Mouse (Mus musculus) T-cell, adult 2 months (primary cell): ENCODE measurements around the gene Rrp12.
A peak's percentile ranks its signal among the peaks of the same experiment; 100 is the strongest.
"Not testable (repeated sequence)": the region's sequence is repeated elsewhere in the genome, so short reads cannot be mapped to it uniquely, and the experiment has no call there.

Source experiments
- DNase-seq: peaks from one replicate; pipeline ENCODE4 v3.0.0; 2022; ENCODE audit warnings: low spot score

Gene Rrp12

GRCm38 (mm10) chr19:41906311-41907078, 10.5 kb upstream of the Rrp12 start:
- DNase-seq: no peak

- DNase-seq: no peak
Measured at GRCm38 (mm10) chr19:41905246-41905645, 9.3 kb upstream of the Rrp12 start.

- no peak for DNase-seq
Measured at GRCm38 (mm10) chr19:41902848-41903593, 7.0 kb upstream of the Rrp12 start.

GRCm38 (mm10) chr19:41901696-41902095, 5.7 kb upstream of the Rrp12 start:
- peak; percentile 36 for DNase-seq

GRCm38 (mm10) chr19:41900495-41901090, 4.6 kb upstream of the Rrp12 start:
- DNase-seq: peak; percentile 28

GRCm38 (mm10) chr19:41898860-41899259, 2.9 kb upstream of the Rrp12 start:
- peak; percentile 35 for DNase-seq

- DNase-seq: no peak
Measured at GRCm38 (mm10) chr19:41896319-41896711, 342 bp upstream of the Rrp12 start.

- no peak for DNase-seq
Measured at GRCm38 (mm10) chr19:41894959-41895358, 1.0 kb downstream of the Rrp12 start.

- DNase-seq: no peak
Measured at GRCm38 (mm10) chr19:41888191-41888590, 7.8 kb downstream of the Rrp12 start.

GRCm38 (mm10) chr19:41883882-41884281, 12.1 kb downstream of the Rrp12 start:
- no peak for DNase-seq

GRCm38 (mm10) chr19:41881842-41882241, 14.1 kb downstream of the Rrp12 start:
- DNase-seq: no peak

- DNase-seq: peak; percentile 79
Measured at GRCm38 (mm10) chr19:41874356-41874755, 21.6 kb downstream of the Rrp12 start.

- no peak for DNase-seq
Measured at GRCm38 (mm10) chr19:41872285-41872684, 23.7 kb downstream of the Rrp12 start.

- not testable (repeated sequence) for DNase-seq
Measured at GRCm38 (mm10) chr19:41869946-41870345, 26.0 kb downstream of the Rrp12 start.

- DNase-seq: no peak
Measured at GRCm38 (mm10) chr19:41869296-41869695, 26.7 kb downstream of the Rrp12 start.

- DNase-seq: no peak
Measured at GRCm38 (mm10) chr19:41866707-41867106, 29.3 kb downstream of the Rrp12 start.

- DNase-seq: no peak
Measured at GRCm38 (mm10) chr19:41857816-41858310, 38.1 kb downstream of the Rrp12 start.

- no peak for DNase-seq
Measured at GRCm38 (mm10) chr19:41857086-41857762, 38.7 kb downstream of the Rrp12 start.

- no peak for DNase-seq
Measured at GRCm38 (mm10) chr19:41852423-41852822, 43.5 kb downstream of the Rrp12 start.

- no peak for DNase-seq
Measured at GRCm38 (mm10) chr19:41850719-41851543, 45.0 kb downstream of the Rrp12 start.

- no peak for DNase-seq
Measured at GRCm38 (mm10) chr19:41850021-41850718, 45.8 kb downstream of the Rrp12 start.
